Mouse (Mus musculus): ENCODE measurements around the gene Gm3095. TPM values are rescaled to one million over a fixed set of nuclear protein-coding genes. Genes with fewer than 3 reads are reported as not detected.
"Not testable (repeated sequence)": the region's sequence is repeated elsewhere in the genome, so short reads cannot be mapped to it uniquely, and the experiment has no call there.

Gm3095 gene
- polyA plus RNA-seq (2014; fragmentation: Nextera tagmentation; extraction: Ambion mirVana): not detected in 2 replicates

GRCm38 (mm10) chr14:3963247-3963646, at the start of gene Gm3095:
Gene Gm3095, plus strand, starts transcription at chr14:3963547.
- H3K9me3 ChIP-seq (ENCODE audit: control insufficient read depth, low read length); H3K4me2 ChIP-seq; H3K27me3 ChIP-seq (replicated peaks; ENCODE audit: control insufficient read depth, insufficient read depth, low read length); H3K4me3 ChIP-seq (ENCODE audit: low read depth, low read length); DNase-seq (ENCODE audit: low spot score); ATAC-seq (replicated peaks; ENCODE audit: low FRiP score); H3K4me1 ChIP-seq (replicated peaks; ENCODE audit: control insufficient read depth, insufficient read depth, low read length); H3K27ac ChIP-seq (ENCODE audit: low read depth, low read length); H3K9ac ChIP-seq (ENCODE audit: low read depth, low read length); H3K36me3 ChIP-seq (ENCODE audit: control insufficient read depth, insufficient read depth, low read length): not testable (repeated sequence)
- WGBS: no CpG with 5 or more reads among the region's 2 CpGs

DNA sequence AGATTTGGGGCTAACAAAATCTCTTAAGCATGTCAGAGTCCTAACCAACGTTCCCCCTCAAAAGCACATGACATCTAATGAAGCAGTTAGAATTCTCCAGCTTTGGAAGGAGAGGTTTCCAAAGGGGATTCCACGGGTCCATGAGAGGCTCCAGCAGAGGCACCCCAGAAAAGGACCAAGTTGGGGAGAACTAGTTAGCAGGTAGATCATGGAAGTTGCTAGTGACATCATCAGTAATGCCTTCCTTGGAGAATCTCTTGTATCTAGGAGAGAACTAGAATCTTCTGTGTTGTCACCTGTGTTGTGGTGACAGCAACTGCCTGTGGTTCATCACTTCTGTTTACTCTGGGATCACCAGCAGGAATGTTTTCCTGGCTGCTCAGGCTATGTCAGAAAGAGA, 31.9 kb upstream of the Gm3095 start, which contains the start of gene Gm3029:
Gm3029 (plus strand) TSS at position 301 of the 400 bp plus-strand sequence.
- H3K9me3 ChIP-seq (ENCODE audit: control insufficient read depth, low read length); H3K36me3 ChIP-seq (ENCODE audit: control insufficient read depth, insufficient read depth, low read length); H3K4me2 ChIP-seq; H3K27me3 ChIP-seq (replicated peaks; ENCODE audit: control insufficient read depth, insufficient read depth, low read length); H3K27ac ChIP-seq (ENCODE audit: low read depth, low read length); H3K4me1 ChIP-seq (replicated peaks; ENCODE audit: control insufficient read depth, insufficient read depth, low read length); H3K9ac ChIP-seq (ENCODE audit: low read depth, low read length); ATAC-seq (replicated peaks; ENCODE audit: low FRiP score); DNase-seq (ENCODE audit: low spot score); H3K4me3 ChIP-seq (ENCODE audit: low read depth, low read length): not testable (repeated sequence)
- 71% methylated on average over 1 of the region's 2 CpGs for WGBS

DNA sequence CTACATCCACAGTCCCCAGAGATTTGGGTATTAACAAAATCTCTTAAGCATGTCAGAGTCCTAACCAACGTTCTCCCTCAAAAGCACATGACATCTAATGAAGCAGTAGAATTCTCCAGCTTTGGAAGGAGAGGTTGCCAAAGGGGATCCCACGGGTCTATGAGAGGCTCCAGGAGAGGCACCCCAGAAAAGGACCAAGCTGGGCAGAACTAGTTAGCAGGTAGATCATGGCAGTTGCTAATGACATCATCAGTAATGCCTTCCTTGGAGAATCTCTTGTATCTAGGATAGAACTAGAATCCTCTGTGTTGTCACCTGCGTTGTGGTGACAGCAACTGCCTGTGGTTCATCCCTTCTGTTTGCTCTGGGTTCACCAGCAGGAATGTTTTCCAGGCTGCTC, 34.7 kb downstream of the Gm3095 start, which contains the start of gene Gm3099:
Gm3099 (plus strand) TSS at position 301 of the 400 bp plus-strand sequence.
- not testable (repeated sequence) for H3K4me1 ChIP-seq (replicated peaks; ENCODE audit: control insufficient read depth, insufficient read depth, low read length); H3K27me3 ChIP-seq (replicated peaks; ENCODE audit: control insufficient read depth, insufficient read depth, low read length); H3K4me3 ChIP-seq (ENCODE audit: low read depth, low read length); DNase-seq (ENCODE audit: low spot score); H3K27ac ChIP-seq (ENCODE audit: low read depth, low read length); ATAC-seq (replicated peaks; ENCODE audit: low FRiP score); H3K4me2 ChIP-seq; H3K36me3 ChIP-seq (ENCODE audit: control insufficient read depth, insufficient read depth, low read length); H3K9ac ChIP-seq (ENCODE audit: low read depth, low read length); H3K9me3 ChIP-seq (ENCODE audit: control insufficient read depth, low read length)
- 75% methylated on average over 1 of the region's 3 CpGs for WGBS

Other genes with a start within 250 kb of the Gm3095 start
- 0.30 TPM in 1 of 2 replicates, not detected in the other for gene Gm3002, start 153.5 kb upstream of the Gm3095 start, polyA plus RNA-seq (2014; fragmentation: Nextera tagmentation; extraction: Ambion mirVana)
- gene Gm3033, start 117.3 kb upstream of the Gm3095 start, polyA plus RNA-seq (2014; fragmentation: Nextera tagmentation; extraction: Ambion mirVana): not detected in 2 replicates
- not detected in 2 replicates for gene Gm2916, start 79.4 kb upstream of the Gm3095 start, polyA plus RNA-seq (2014; fragmentation: Nextera tagmentation; extraction: Ambion mirVana)
- gene Gm3029, start 31.8 kb upstream of the Gm3095 start, polyA plus RNA-seq (2014; fragmentation: Nextera tagmentation; extraction: Ambion mirVana): not detected in 2 replicates
- gene Gm3099, start 34.8 kb downstream of the Gm3095 start, polyA plus RNA-seq (2014; fragmentation: Nextera tagmentation; extraction: Ambion mirVana): not detected in 2 replicates
- gene Gm5796, start 60.4 kb downstream of the Gm3095 start, polyA plus RNA-seq (2014; fragmentation: Nextera tagmentation; extraction: Ambion mirVana): 0.12 TPM in 1 of 2 replicates, not detected in the other
- gene Gm3115, start 120.6 kb downstream of the Gm3095 start, polyA plus RNA-seq (2014; fragmentation: Nextera tagmentation; extraction: Ambion mirVana): not detected in 2 replicates
- gene Gm8108, start 147.0 kb downstream of the Gm3095 start, polyA plus RNA-seq (2014; fragmentation: Nextera tagmentation; extraction: Ambion mirVana): 0.31 TPM in 1 of 2 replicates, not detected in the other
- gene Gm3127, start 201.5 kb downstream of the Gm3095 start, polyA plus RNA-seq (2014; fragmentation: Nextera tagmentation; extraction: Ambion mirVana): not detected in 2 replicates
- not detected in 2 replicates for gene Gm2974, start 219.0 kb downstream of the Gm3095 start, polyA plus RNA-seq (2014; fragmentation: Nextera tagmentation; extraction: Ambion mirVana)